Mouse (Mus musculus) G1E-ER4 (cell line): ENCODE data around the gene Mast4. TPM values are rescaled to one million over a fixed set of nuclear protein-coding genes. Genes with fewer than 3 reads are reported as not detected.

Source experiments
- GATA1 ChIP-seq: IDR thresholded peaks from one replicate; pipeline ENCODE4 v1.8.0; 2012; ENCODE audit warnings: low read length, inconsistent platforms
- polyA plus RNA-seq: library from polyadenylated mRNA; stranded (reverse); fragments of >175 nt; gene quantifications from 2 replicates; pipeline ENCODE4 v1.2.3, GENCODE M21; 2012

Mast4 gene
- polyA plus RNA-seq, 1 experiment = 2.4 TPM

- TF ChIP-seq GATA1 = no peak
Observed at GRCm38 (mm10) chr13:102806652-102807051, 527.6 kb downstream of the Mast4 start.

- no peak for TF ChIP-seq GATA1
Observed at GRCm38 (mm10) chr13:102805190-102805589, 529.1 kb downstream of the Mast4 start.

GRCm38 (mm10) chr13:102803206-102803605, 531.1 kb downstream of the Mast4 start:
- no peak for TF ChIP-seq GATA1

- no peak for TF ChIP-seq GATA1
Observed at GRCm38 (mm10) chr13:102792157-102792556, 542.1 kb downstream of the Mast4 start.

- TF ChIP-seq GATA1 = no peak
Observed at GRCm38 (mm10) chr13:102790601-102791155, 543.6 kb downstream of the Mast4 start.

GRCm38 (mm10) chr13:102786666-102787230, 547.5 kb downstream of the Mast4 start:
- TF ChIP-seq GATA1 = no peak

- TF ChIP-seq GATA1 = no peak
Observed at GRCm38 (mm10) chr13:102783531-102784310, 550.6 kb downstream of the Mast4 start.

GRCm38 (mm10) chr13:102779275-102779674, 555.0 kb downstream of the Mast4 start:
- no peak for TF ChIP-seq GATA1

- TF ChIP-seq GATA1 = no peak
Observed at GRCm38 (mm10) chr13:102778859-102779258, 555.4 kb downstream of the Mast4 start.

GRCm38 (mm10) chr13:102775506-102775905, 558.8 kb downstream of the Mast4 start:
- no peak for TF ChIP-seq GATA1

- TF ChIP-seq GATA1 = no peak
Observed at GRCm38 (mm10) chr13:102774786-102775201, 559.5 kb downstream of the Mast4 start.

GRCm38 (mm10) chr13:102773169-102773568, 561.1 kb downstream of the Mast4 start:
- TF ChIP-seq GATA1 = no peak

- no peak for TF ChIP-seq GATA1
Observed at GRCm38 (mm10) chr13:102770194-102770593, 564.1 kb downstream of the Mast4 start.

GRCm38 (mm10) chr13:102768512-102768911, 565.8 kb downstream of the Mast4 start:
- no peak for TF ChIP-seq GATA1

- TF ChIP-seq GATA1 = peak; percentile 46
Observed at GRCm38 (mm10) chr13:102767110-102767509, 567.2 kb downstream of the Mast4 start.

- TF ChIP-seq GATA1 = no peak
Observed at GRCm38 (mm10) chr13:102765216-102765615, 569.1 kb downstream of the Mast4 start.

GRCm38 (mm10) chr13:102764218-102764617, 570.1 kb downstream of the Mast4 start:
- TF ChIP-seq GATA1 = no peak
